Mouse (Mus musculus): Measurements from ENCODE around the gene Aldh1l1.

DNA sequence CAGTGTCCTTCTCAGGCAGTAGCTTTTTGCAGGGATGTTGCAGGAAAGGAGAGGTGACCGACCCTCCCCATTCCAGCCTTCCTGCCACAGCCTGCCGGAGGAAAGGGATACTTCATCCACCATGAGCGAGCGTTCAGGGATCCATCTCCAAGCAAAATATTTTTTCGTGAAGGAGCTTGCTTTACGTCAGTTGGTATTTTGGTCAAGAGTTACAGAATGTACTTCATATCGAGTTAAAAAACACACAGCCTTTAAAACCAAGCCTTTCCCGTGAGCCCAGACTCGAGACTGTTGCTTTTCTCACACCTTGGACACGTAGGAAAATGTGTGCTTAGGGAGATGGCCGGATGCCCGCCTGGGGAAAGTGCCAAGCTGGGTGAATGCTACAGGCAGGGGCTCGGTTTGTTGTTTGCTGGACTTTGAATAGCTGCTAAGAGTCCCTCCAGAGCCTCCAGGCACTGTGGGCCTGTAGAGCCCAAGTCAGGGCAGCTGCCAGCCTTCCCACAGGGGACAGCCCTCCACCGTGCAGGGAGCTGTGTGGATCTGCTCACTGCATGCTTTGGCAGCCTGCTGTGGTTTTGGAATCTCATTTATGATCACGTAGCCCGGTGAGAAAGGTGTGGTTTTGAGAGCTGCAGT lies 20.6 kb downstream of the Aldh1l1 start:
- TF ChIP-seq POLR2A (IDR thresholded peaks at IDR 0.05; ENCODE audit: low read depth, low read length) (no peak), CTCF (IDR thresholded peaks at IDR 0.05; ENCODE audit: borderline replicate concordance, insufficient read depth, low read length) (no peak)
